Mouse (Mus musculus) embryo, embryonic 11 days (tissue): ENCODE data around the gene Gsap.
"Not testable (repeated sequence)": the region's sequence is repeated elsewhere in the genome, so short reads cannot be mapped to it uniquely, and the experiment has no call there.

Experiments used
- DNase-seq: peaks from one replicate; pipeline ENCODE4 v3.0.0-alpha.2; 2015

The Gsap gene

DNA sequence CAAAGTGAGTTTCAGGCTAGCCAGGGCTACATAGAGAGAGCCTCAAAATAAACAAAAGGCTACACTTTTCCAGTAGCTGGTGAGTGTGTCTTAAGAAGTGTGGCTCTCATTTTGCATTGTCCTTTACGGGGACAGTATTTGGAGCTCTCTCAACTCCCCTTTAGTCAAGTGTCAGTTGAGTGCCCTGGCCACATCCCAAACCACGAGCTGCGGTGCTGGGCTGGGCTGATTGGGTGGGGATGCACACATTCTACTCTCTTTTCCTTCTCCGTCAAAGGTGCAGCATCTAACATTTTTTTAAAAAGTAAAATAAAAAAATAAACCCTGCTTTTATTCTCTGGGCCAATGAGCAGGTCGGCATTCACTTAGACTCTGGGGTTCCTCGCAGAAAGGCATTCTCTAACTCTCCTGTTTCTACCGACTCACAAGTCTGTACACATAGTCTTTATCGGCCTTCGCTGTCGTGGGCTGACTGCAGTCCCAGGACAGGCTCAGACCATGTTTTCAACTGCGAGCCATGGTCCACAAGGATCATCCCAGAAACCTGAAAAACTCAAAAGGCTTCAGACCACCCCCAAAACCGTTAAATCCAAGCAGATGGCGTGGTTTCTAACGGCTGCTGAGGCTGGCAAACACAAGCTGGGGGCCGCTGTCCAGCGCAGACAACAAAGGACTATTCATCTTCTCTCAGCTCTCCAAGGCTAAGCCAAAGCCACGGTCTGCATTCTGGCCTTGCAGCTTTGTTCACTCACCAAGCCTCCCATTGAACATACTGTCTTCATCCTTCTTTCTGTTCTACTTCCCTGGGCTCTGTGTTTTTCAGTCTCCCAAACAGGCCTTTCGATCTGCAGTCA is 77.4 kb downstream of the Gsap start:
- peak; percentile 74 for DNase-seq

DNA sequence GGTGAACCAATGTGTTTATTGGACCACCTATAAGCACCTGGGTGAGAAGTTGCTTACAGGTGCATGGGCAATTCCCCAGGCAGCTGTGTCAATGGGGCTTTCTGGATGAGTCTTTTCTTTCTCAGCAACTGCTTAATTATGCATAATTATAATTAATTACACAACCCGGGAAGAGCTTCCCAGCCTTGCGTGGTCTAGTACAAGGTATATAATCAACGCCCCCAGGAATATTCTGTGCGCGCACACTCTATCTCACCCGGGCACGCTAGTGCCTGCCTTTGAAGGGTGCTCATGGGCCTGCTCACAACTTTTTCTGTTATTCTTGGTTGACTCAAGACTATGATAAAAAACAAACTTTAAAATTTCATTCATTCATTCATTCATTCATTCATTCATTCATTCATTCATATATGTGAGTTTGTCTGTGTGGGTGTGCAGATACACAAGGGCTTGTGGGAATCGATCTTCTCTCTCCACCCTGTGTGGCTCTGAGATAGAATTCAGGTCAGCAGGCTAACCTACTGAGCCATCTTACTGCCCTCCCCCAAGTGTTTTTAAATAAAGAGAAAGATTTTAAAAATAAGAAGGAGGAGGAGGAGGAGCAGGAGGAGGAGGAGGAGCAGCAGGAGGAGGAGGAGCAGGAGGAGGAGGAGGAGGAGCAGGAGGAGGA is 78.4 kb downstream of the Gsap start:
- DNase-seq, result no peak

GRCm38 (mm10) chr5:21265049-21265448 is 79.0 kb downstream of the Gsap start:
- DNase-seq, result peak; percentile 89

GRCm38 (mm10) chr5:21267090-21267489 is 81.0 kb downstream of the Gsap start:
- DNase-seq, result no peak

DNA sequence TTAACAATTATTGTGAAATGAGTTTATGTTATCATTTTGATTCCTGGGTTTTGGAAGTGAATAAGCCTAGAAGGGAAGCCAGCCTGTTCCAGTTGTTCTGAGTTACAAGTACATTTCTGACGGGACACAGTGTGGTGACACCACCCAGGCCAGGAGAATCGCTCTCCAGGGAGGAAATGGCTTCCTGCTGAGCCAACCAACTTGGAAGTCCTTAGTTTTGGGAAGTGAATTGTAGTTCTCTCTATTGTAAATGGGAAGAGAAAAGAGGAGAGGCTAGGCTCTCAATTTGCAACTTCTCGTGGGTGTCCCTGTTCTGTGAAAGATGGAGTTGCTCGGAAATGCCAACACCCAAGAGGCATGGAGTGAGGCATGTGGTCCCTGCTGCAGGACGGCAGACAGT is 83.4 kb downstream of the Gsap start:
- no peak for DNase-seq

GRCm38 (mm10) chr5:21270756-21271155 is 84.7 kb downstream of the Gsap start:
- DNase-seq, result no peak

DNA sequence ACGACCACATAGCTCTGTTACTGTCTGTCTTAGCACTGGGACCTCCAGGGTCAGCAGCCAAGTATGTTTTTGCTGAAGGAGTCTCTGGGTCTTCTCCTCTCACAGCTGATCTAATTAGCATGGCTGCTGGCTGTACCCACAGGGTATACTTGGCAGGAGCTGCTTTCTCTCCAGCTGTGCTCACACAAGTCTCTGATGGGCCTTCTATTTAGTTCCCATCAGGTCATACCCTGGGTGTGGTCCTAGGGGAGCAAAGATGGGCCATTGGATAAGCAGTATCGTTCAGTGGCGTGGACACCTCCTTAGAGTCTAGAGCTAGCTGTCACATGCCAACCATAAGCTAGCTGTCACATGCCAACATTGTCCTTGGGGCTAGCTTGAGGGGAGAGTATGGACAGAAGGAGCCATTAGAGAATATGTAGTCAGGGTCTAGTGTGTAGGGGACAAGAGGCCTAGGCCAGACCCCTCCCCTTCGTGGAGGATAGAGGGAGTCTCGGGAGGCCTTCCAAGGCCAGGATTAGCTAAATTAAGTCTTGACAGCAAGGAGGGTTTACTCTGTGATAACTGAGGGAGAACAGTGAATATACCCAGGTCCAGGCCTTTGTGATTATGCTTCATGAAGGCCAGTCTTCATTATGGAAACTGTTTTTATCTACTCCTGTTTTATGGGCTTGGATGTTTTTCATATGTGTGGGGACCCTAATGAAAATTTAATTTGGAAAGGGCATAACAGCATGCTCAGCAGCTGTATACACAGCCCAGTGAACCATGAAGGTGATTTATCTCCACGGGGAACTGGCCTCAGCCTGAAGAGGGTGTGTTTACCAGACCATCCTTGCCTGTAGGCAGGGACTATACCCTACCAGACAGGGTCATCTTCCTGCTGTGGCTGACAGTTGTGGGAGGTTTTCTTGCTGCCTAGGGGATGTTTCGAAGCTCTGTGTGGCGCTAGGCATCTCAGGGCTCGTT is 85.6 kb downstream of the Gsap start:
- peak; percentile 31 for DNase-seq

GRCm38 (mm10) chr5:21277685-21278084 is 91.6 kb downstream of the Gsap start:
- not testable (repeated sequence) for DNase-seq

DNA sequence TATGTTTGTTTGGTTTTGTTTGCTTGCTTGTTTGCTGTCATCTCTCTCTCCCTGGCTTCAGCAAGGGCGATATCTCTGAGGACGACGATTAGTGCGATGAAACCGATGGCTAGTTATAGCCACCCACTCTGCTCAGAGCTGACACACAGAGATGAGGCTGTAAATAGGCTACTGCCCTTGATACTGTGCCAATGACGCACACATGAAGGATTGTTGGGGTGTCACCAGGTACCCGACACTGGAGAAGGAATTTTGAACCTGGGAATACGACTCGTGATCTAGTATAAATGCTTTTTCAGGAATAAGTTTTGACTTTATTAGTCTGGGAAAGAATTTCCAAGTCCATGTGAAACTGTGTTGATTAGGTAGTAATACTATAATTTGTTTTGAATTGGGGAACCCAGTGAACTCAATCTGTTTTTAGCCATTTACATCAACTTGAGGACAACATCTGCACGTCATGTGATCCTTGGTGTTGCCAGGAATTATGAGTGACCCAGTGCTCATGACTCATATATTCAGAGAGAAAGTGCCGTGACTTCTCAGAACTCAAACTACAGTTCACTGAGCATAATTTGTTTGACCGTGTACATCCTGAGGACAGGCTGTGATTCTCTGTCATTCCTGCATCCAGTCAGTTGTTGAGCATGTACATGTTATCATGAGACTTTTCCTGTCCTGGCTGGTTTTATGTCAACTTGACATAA is 97.5 kb downstream of the Gsap start:
- DNase-seq, result no peak

DNA sequence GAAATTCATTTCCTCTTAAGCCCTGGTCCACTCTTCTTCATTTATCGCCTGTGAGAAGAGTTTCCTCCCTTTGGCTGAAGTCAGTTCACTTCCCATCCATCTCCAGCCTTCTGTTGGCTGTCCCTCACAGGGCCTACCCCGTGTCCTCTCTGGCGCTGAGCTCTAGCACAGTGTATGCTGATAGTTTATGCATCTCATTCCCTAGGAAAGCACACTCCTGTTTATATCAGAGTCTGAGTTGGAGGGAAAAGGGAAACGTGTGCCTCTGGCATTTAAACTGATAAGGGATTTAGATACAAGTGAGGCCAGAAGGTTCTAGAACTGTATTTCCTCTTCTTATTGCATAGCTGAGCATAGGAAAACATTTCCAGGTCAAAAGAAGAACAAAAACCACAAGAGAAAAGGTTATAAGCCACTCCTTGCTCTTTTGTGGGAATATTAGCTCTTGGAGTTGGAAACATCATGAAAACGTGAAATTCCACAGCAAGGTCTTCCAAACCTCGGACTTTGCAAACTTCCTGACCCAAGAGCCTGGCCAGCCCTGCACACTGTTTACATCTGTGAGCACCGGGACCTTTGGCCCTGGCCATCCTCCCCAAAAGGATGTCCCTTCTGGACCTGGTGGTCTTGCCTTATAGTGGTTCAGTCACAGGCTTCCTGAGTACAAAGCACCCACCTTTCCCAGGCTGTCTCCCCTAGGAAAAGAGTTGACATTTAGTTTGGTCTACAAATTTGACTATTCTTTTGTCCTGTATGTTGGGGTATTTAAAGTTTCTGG is 102.8 kb downstream of the Gsap start:
- no peak for DNase-seq

GRCm38 (mm10) chr5:21290594-21290993 is 104.5 kb downstream of the Gsap start:
- DNase-seq, result no peak

GRCm38 (mm10) chr5:21295683-21296082 is 109.6 kb downstream of the Gsap start:
- DNase-seq, result no peak

DNA sequence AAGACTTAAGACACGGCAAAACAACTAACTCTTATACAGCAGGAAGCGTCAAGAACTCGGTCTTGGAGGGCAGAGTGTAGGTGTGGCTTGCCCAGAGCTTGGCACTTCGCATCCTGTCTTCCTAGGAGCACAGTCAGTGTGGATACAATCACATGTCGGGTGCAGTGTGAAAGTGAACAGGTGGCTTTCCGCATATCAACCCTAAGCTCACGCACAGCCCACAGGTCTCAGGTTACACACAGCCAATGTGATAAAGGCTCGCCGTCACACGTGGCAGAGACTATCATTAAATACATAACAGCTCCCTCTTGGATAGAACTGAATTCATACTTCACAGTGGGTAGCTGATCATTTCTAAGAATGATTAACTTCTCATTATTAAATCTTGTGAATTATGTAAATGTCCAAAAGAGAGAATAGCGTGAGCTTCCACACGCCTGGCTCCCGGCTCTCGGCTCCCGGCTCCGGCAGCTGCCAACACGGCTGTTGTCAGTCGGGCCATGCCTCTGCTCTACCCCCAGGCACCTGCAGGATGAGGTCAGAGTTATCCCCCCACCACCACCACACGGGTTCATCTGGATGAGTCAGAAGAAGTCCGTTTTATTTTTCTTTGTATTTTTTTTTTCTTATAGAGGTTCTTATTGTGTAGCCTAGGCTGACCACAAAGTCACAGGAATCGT is 113.2 kb downstream of the Gsap start:
- DNase-seq, result no peak

GRCm38 (mm10) chr5:21300058-21300457 is 114.0 kb downstream of the Gsap start:
- no peak for DNase-seq

DNA sequence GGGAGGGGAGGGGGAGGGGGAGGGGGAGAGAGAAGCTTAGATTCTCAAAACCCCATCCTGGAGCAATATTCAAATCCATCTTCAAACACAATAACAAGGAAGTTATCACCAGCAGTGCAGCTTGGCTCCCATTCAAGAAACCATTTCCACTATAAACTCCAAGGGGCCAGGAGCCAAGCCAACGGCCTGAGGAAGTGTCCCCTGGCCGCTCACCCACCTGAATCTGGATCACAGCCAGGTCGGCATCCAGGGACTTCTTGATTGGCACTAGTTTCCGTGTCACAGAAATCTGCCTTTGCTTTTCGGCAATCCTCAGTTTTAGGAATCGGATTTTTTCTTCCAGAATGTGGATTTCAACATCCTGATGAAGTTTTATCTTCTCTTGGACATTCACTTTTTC is 115.0 kb downstream of the Gsap start:
- DNase-seq, result no peak

GRCm38 (mm10) chr5:21307165-21307564 is 121.1 kb downstream of the Gsap start:
- DNase-seq, result no peak

DNA sequence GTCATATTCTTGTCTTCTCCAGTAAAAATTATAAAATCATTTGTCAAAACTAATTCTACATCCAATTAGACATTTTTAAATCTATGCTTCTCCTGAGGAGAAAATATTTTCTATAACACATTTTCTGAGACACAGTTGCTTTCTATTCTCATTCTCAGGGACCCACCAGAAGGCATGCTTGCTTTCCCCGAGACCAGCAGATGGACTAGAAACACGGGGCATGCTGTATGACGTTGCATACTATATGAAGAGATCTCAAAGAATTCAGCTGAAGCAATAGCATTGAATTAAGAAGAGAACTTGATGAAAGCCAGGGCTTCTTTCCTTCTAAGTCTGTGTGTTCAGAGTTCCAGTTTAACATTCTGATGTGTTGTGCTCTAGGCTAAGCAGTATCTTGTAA is 128.6 kb downstream of the Gsap start:
- no peak for DNase-seq

- no peak for DNase-seq
Measured at GRCm38 (mm10) chr5:21320138-21320537, 134.1 kb downstream of the Gsap start.

GRCm38 (mm10) chr5:21326494-21326893 is 140.4 kb downstream of the Gsap start:
- DNase-seq, result peak; percentile 70

- DNase-seq, result no peak
Measured at GRCm38 (mm10) chr5:21328560-21328959, 142.5 kb downstream of the Gsap start.
